Mouse (Mus musculus) CH12.LX (cell line): ENCODE measurements around the gene Csmd2. TPM values are rescaled to one million over a fixed set of nuclear protein-coding genes. Genes with fewer than 3 reads are reported as not detected.
"Not testable (repeated sequence)": the region's sequence is repeated elsewhere in the genome, so short reads cannot be mapped to it uniquely, and the experiment has no call there.

Experiments
- DNase-seq: peaks from one replicate; pipeline ENCODE4 v3.0.0-alpha.2; 2013; ENCODE audit errors: extremely low read depth
- H3K27ac ChIP-seq: 2 replicates; pipeline ENCODE4 v1.5.1; 2012; ENCODE audit warnings: low read depth, mild to moderate bottlenecking, control low read depth, moderate library complexity; ENCODE audit not compliant: insufficient read depth
- H3K27me3 ChIP-seq: replicated peaks from 2 replicates; pipeline ENCODE3; 2012; ENCODE audit warnings: inconsistent platforms
- H3K36me3 ChIP-seq, 2 experiments: replicated peaks in 1 of 2; 2 replicates each; pipeline versions ENCODE3 to v1.6.1; 2012; ENCODE audit warnings: inconsistent platforms in 1 of 2, low read length in 1 of 2, mild to moderate bottlenecking in 1 of 2, mixed read lengths in 1 of 2, moderate library complexity in 1 of 2; ENCODE audit not compliant: control insufficient read depth in 1 of 2, insufficient read depth in 1 of 2
- H3K4me1 ChIP-seq, 2 experiments: 2 replicates each; pipeline ENCODE4 v1.6.1; 2012; ENCODE audit warnings: inconsistent platforms in 1 of 2, moderate library complexity in 1 of 2; ENCODE audit not compliant: insufficient read depth in 2 of 2, control insufficient read depth in 1 of 2
- H3K4me2 ChIP-seq: 2 replicates; pipeline ENCODE4 v1.6.1; 2012; ENCODE audit warnings: low read depth, mild to moderate bottlenecking, control low read depth; ENCODE audit not compliant: poor library complexity, insufficient read depth, severe bottlenecking
- H3K4me3 ChIP-seq, 3 experiments: fragments of 150-350 bp in 1 of 3; sonication (generic) in 1 of 3; replicated peaks in 1 of 3; 2 replicates each; pipeline versions ENCODE3 to v1.5.1; 2011 to 2012; ENCODE audit warnings: low read depth in 2 of 3, low read length in 2 of 3, mild to moderate bottlenecking in 2 of 3, moderate library complexity in 2 of 3, control low read depth in 1 of 3, improper control_type of control experiment in 1 of 3, inconsistent platforms in 1 of 3, mixed read lengths in 1 of 3; ENCODE audit not compliant: poor library complexity in 1 of 3
- H3K79me2 ChIP-seq: replicated peaks from 2 replicates; pipeline ENCODE4 v1.6.1; 2012; ENCODE audit warnings: mild to moderate bottlenecking, moderate library complexity; ENCODE audit not compliant: control insufficient read depth, poor library complexity, insufficient read depth, severe bottlenecking; ENCODE audit errors: extremely low read depth
- H3K9ac ChIP-seq: 2 replicates; pipeline ENCODE4 v1.6.1; 2012; ENCODE audit warnings: low read depth, mild to moderate bottlenecking, control low read depth, moderate library complexity; ENCODE audit not compliant: insufficient read depth
- H3K9me3 ChIP-seq: replicated peaks from 2 replicates; pipeline ENCODE3; 2012; ENCODE audit warnings: low read length, inconsistent platforms, mixed read lengths
- CTCF ChIP-seq, 2 experiments: IDR thresholded peaks in 1 of 2; conservative IDR thresholded peaks in 1 of 2; 2 replicates each; pipeline ENCODE4 v1.5.1; 2011 to 2012; ENCODE audit warnings: low read depth in 2 of 2, low read length in 2 of 2, improper control_type of control experiment in 1 of 2, inconsistent platforms in 1 of 2, mild to moderate bottlenecking in 1 of 2, moderate library complexity in 1 of 2
- ELF1 ChIP-seq: IDR thresholded peaks from 2 replicates; pipeline ENCODE4 v1.6.1; 2014; ENCODE audit warnings: low read depth, mild to moderate bottlenecking, inconsistent platforms, low read length, improper control_type of control experiment
- EP300 ChIP-seq: IDR thresholded peaks from 2 replicates; pipeline ENCODE4 v1.6.1; 2011; ENCODE audit warnings: low read length, improper control_type of control experiment
- MAFK ChIP-seq: IDR thresholded peaks from 2 replicates; pipeline ENCODE4 v1.6.1; 2011; ENCODE audit warnings: low read length, improper control_type of control experiment; ENCODE audit not compliant: insufficient replicate concordance
- MAX ChIP-seq: IDR thresholded peaks from 2 replicates; pipeline ENCODE4 v1.6.1; 2011; ENCODE audit warnings: low read length, improper control_type of control experiment
- MYC ChIP-seq: IDR thresholded peaks from 2 replicates; pipeline ENCODE4 v1.6.1; 2011; ENCODE audit warnings: low read depth, mild to moderate bottlenecking, improper control_type of control experiment, low read length
- NELFE ChIP-seq: IDR thresholded peaks from 2 replicates; pipeline ENCODE4 v1.6.1; 2011; ENCODE audit warnings: low read depth, low read length, improper control_type of control experiment
- POLR2A ChIP-seq: IDR thresholded peaks from 2 replicates; pipeline ENCODE4 v1.6.1; 2011; ENCODE audit warnings: low read depth, mild to moderate bottlenecking, improper control_type of control experiment, low read length
- RAD21 ChIP-seq: IDR thresholded peaks from 2 replicates; pipeline ENCODE4 v1.6.1; 2011; ENCODE audit warnings: low read depth, mild to moderate bottlenecking, low read length, improper control_type of control experiment, moderate library complexity
- SMC3 ChIP-seq: IDR thresholded peaks from 2 replicates; pipeline ENCODE4 v1.6.1; 2011; ENCODE audit warnings: low read depth, low read length, improper control_type of control experiment
- TBP ChIP-seq: conservative IDR thresholded peaks from 2 replicates; pipeline ENCODE4 v1.6.1; 2011; ENCODE audit warnings: low read depth, low read length, improper control_type of control experiment
- TCF12 ChIP-seq: IDR thresholded peaks from 2 replicates; pipeline ENCODE4 v1.6.1; 2014; ENCODE audit warnings: low read depth, mild to moderate bottlenecking, inconsistent platforms, low read length, improper control_type of control experiment
- ZKSCAN1 ChIP-seq: IDR thresholded peaks from 2 replicates; pipeline ENCODE4 v1.6.1; 2012; ENCODE audit warnings: low read depth, inconsistent platforms, low read length, improper control_type of control experiment, borderline replicate concordance
- ZMIZ1 ChIP-seq: IDR thresholded peaks from 2 replicates; pipeline ENCODE4 v1.6.1; 2012; ENCODE audit warnings: low read depth, mild to moderate bottlenecking, inconsistent platforms, low read length, improper control_type of control experiment
- ZNF384 ChIP-seq: IDR thresholded peaks from 2 replicates; pipeline ENCODE4 v1.6.1; 2012; ENCODE audit warnings: low read depth, low read length, improper control_type of control experiment, inconsistent platforms
- dilution Hi-C: fragments of 300-500 bp; cut with MboI; formaldehyde crosslinking; loops from 2 replicates; pipeline ENCODE4 v1.14.3; 2020; ENCODE audit warnings: low sequenced_read_pairs; ENCODE audit not compliant: extremely low pct_unique_long_range_greater_than_20kb, extremely low pct_ligation_motif_present
- in situ Hi-C: fragments of 300-500 bp; cut with MboI; formaldehyde crosslinking; loops from 3 replicates; pipeline ENCODE4 v1.14.3; 2019; ENCODE audit warnings: low sequenced_read_pairs, low pct_ligation_motif_present, low pct_unique_long_range_greater_than_20kb, mixed read lengths
- polyA plus RNA-seq: library from polyadenylated mRNA; unstranded; fragments of >175 nt; gene quantifications from 2 replicates; pipeline ENCODE4 v1.2.1, GENCODE M21; 2012; ENCODE audit warnings: low read depth; ENCODE audit not compliant: insufficient read length
- total RNA-seq, 2 experiments: library from RNA; depleted of rRNA; stranded (reverse); fragments of 300-350 nt in 1 of 2; fragments of >200 nt in 1 of 2; gene quantifications; 2 replicates each; pipeline ENCODE4 v1.2.3; 2012 to 2014

Gene Csmd2
- total and polyA plus RNA-seq, 3 experiments, result 0.08 to 0.80 TPM; not detected in 1

GRCm38 (mm10) chr4:128543378-128543777, 555.7 kb downstream of the Csmd2 start:
- peak; percentile 66 for DNase-seq
- Histone ChIP-seq H3K36me3 (peaks cover 0 to 29% of the 10 kb centered on the region in 2 experiments), H3K9ac (peak overlapping the region; percentile 55; the same call in 1 of the 2 replicates), H3K4me2 (peak overlapping the region; percentile 74; the same call in 1 of the 2 replicates), H3K79me2 (no peaks in the 10 kb centered on the region), H3K4me1 (peaks cover 0 to 17% of the 10 kb centered on the region in 2 experiments; a peak in 2 of 4 replicates), H3K27me3 (no peaks in the 10 kb centered on the region), H3K9me3 (no peaks in the 10 kb centered on the region), H3K27ac (no peak overlapping the region), H3K4me3 (peak overlapping the region; percentile 51 to 60 (median 58))
- dilution Hi-C loops (no loop called here), in situ Hi-C loops (loop anchor here (25.0 kb wide), 2 partner anchors 531 to 1181 kb away; partner anchors contain the start of genes Gjb4 and Gjb5)
- TF ChIP-seq CTCF (conservative IDR thresholded peaks at IDR 0.05 in 1 of 2, IDR thresholded peaks at IDR 0.05 in 1 of 2; ENCODE audit: low read depth in 2 of 2, low read length in 2 of 2), result peak; percentile 69 to 76
- TF ChIP-seq MYC, result peak; percentile 94
- TF ChIP-seq ZKSCAN1, result no peak
- TF ChIP-seq SMC3, result peak; percentile 47
- TF ChIP-seq MAFK, result no peak
- TF ChIP-seq RAD21, result peak; percentile 72
- no peak for TF ChIP-seq ZMIZ1
- 0 out of 2 replicates have a peak, but pooled peaks have one; percentile 24 for TF ChIP-seq MAX
- no peak for TF ChIP-seq EP300
- TF ChIP-seq ZNF384, result peak; percentile 71

- Histone ChIP-seq H3K4me3 (peak overlapping the region; percentile 51 to 60 (median 58)), H3K9ac (peak overlapping the region; percentile 55; the same call in 1 of the 2 replicates), H3K36me3 (peaks cover 0 to 24% of the 10 kb centered on the region in 2 experiments), H3K4me2 (peak overlapping the region; percentile 74), H3K4me1 (peaks cover 0 to 17% of the 10 kb centered on the region in 2 experiments; a peak in 2 of 4 replicates)
- TF ChIP-seq TCF12, result peak; percentile 49; the same call in 1 of the 2 replicates
- TF ChIP-seq POLR2A, result peak; percentile 60
- TF ChIP-seq NELFE, result peak; percentile 50; the same call in 1 of the 2 replicates
- TF ChIP-seq TBP, result 0 out of 2 replicates have a peak, but pooled peaks have one; percentile 49
- TF ChIP-seq ELF1, result peak; percentile 52
- H3K9me3 ChIP-seq, H3K27me3 ChIP-seq, H3K79me2 ChIP-seq, dilution Hi-C loops, H3K27ac ChIP-seq: not testable (repeated sequence)
- peak; percentile 83 for DNase-seq
- in situ Hi-C loops, result loop anchor here (25.0 kb wide), 2 partner anchors 532 to 1182 kb away; partner anchors contain the start of genes Gjb4 and Gjb5
These were observed 556.4 kb downstream of the Csmd2 start for GRCm38 (mm10) chr4:128543956-128544486.
